Mouse (Mus musculus) layer of hippocampus, postnatal 10 days (tissue): ENCODE measurements around the gene Bsn. TPM values are rescaled to one million over a fixed set of nuclear protein-coding genes. Genes with fewer than 3 reads are reported as not detected.
"Not testable (repeated sequence)": the region's sequence is repeated elsewhere in the genome, so short reads cannot be mapped to it uniquely, and the experiment has no call there.

Experiments
- DNase-seq, 2 experiments: peaks; one replicate each; pipeline ENCODE4 v3.0.0; 2021; ENCODE audit warnings: low spot score in 2 of 2
- total RNA-seq, 2 experiments: library from RNA; stranded (reverse); gene quantifications; 2 replicates each; pipeline ENCODE4 v1.2.3; 2021

The Bsn gene
- total RNA-seq, 2 experiments from 2014 or later = 129 to 137 TPM

- no peak for DNase-seq
Observed at GRCm38 (mm10) chr9:108198621-108199020, 8.4 kb upstream of the Bsn start.

GRCm38 (mm10) chr9:108196920-108197677 is 6.9 kb upstream of the Bsn start:
- no peak for DNase-seq

GRCm38 (mm10) chr9:108196222-108196621 is 6.0 kb upstream of the Bsn start:
- not testable (repeated sequence) for DNase-seq

- no peak for DNase-seq
Observed at GRCm38 (mm10) chr9:108189488-108189786, 747 bp downstream of the Bsn start.

- DNase-seq = no peak
Observed at GRCm38 (mm10) chr9:108189023-108189422, 1.2 kb downstream of the Bsn start.

GRCm38 (mm10) chr9:108188511-108188910 is 1.7 kb downstream of the Bsn start:
- no peak for DNase-seq

- no peak for DNase-seq
Observed at GRCm38 (mm10) chr9:108187616-108188015, 2.6 kb downstream of the Bsn start.

- no peak for DNase-seq
Observed at GRCm38 (mm10) chr9:108185786-108186185, 4.4 kb downstream of the Bsn start.

- no peak for DNase-seq
Observed at GRCm38 (mm10) chr9:108183531-108183994, 6.6 kb downstream of the Bsn start.

- no peak for DNase-seq
Observed at GRCm38 (mm10) chr9:108182806-108183506, 7.2 kb downstream of the Bsn start.

GRCm38 (mm10) chr9:108178391-108178790 is 11.8 kb downstream of the Bsn start:
- DNase-seq = no peak

GRCm38 (mm10) chr9:108175116-108175838 is 14.9 kb downstream of the Bsn start:
- DNase-seq = no peak

- DNase-seq = no peak
Observed at GRCm38 (mm10) chr9:108172777-108173350, 17.3 kb downstream of the Bsn start.

GRCm38 (mm10) chr9:108169751-108170150 is 20.4 kb downstream of the Bsn start:
- DNase-seq = no peak

- no peak for DNase-seq
Observed at GRCm38 (mm10) chr9:108165143-108165542, 25.0 kb downstream of the Bsn start.

- DNase-seq = no peak
Observed at GRCm38 (mm10) chr9:108163646-108164284, 26.4 kb downstream of the Bsn start.

GRCm38 (mm10) chr9:108157891-108158290 is 32.3 kb downstream of the Bsn start:
- no peak for DNase-seq

- DNase-seq = no peak
Observed at GRCm38 (mm10) chr9:108157451-108157850, 32.7 kb downstream of the Bsn start.

- no peak for DNase-seq
Observed at GRCm38 (mm10) chr9:108156786-108157185, 33.4 kb downstream of the Bsn start.

GRCm38 (mm10) chr9:108154814-108155213 is 35.4 kb downstream of the Bsn start:
- no peak for DNase-seq
